Mouse (Mus musculus) limb, embryonic 14.5 days (tissue): ENCODE results near the gene Arid3b. TPM values are rescaled to one million over a fixed set of nuclear protein-coding genes. Genes with fewer than 3 reads are reported as not detected.

Experiments
- ATAC-seq: fragments of 200-750 bp; cut with Nextera tagmentation; 2 replicates; pipeline ENCODE4 v1.8.0; 2017; ENCODE audit warnings: low read depth, moderate number of reproducible peaks, moderate TSS enrichment; ENCODE audit not compliant: low FRiP score
- DNase-seq: peaks from one replicate; pipeline ENCODE4 v3.0.0-alpha.2; 2015; ENCODE audit warnings: low spot score
- H3K27ac ChIP-seq: fragments of 300-500 bp; sonication (generic); replicated peaks from 2 replicates; pipeline ENCODE4 v1.5.1; 2014; ENCODE audit warnings: low read depth, mild to moderate bottlenecking, low read length, moderate library complexity, mixed read lengths
- H3K27me3 ChIP-seq: fragments of 300-500 bp; sonication (generic); 2 replicates; pipeline ENCODE4 v1.6.1; 2014; ENCODE audit warnings: low read length, mixed read lengths; ENCODE audit not compliant: control insufficient read depth, insufficient read depth
- H3K36me3 ChIP-seq: fragments of 300-500 bp; sonication (generic); 2 replicates; pipeline ENCODE4 v1.6.1; 2014; ENCODE audit warnings: mild to moderate bottlenecking, low read length, moderate library complexity, mixed read lengths; ENCODE audit not compliant: control insufficient read depth, insufficient read depth
- H3K4me1 ChIP-seq: fragments of 300-500 bp; sonication (generic); 2 replicates; pipeline ENCODE4 v1.6.1; 2014; ENCODE audit warnings: antibody characterized with exemption, low read length, mixed read lengths; ENCODE audit not compliant: control insufficient read depth, insufficient read depth
- H3K4me2 ChIP-seq: fragments of 300-500 bp; sonication (generic); replicated peaks from 2 replicates; pipeline ENCODE4 v1.6.1; 2014; ENCODE audit warnings: low read depth, mild to moderate bottlenecking, low read length, moderate library complexity; ENCODE audit not compliant: severe bottlenecking
- H3K4me3 ChIP-seq: fragments of 300-500 bp; sonication (generic); replicated peaks from 2 replicates; pipeline ENCODE4 v1.5.1; 2014; ENCODE audit warnings: low read length
- H3K9ac ChIP-seq: fragments of 300-500 bp; sonication (generic); 2 replicates; pipeline ENCODE4 v1.6.1; 2014; ENCODE audit warnings: mild to moderate bottlenecking, low read depth, low read length, moderate library complexity; ENCODE audit not compliant: severe bottlenecking
- H3K9me3 ChIP-seq: fragments of 300-500 bp; sonication (generic); 2 replicates; pipeline ENCODE4 v1.6.1; 2016; ENCODE audit warnings: low read length; ENCODE audit not compliant: control insufficient read depth
- POLR2A ChIP-seq: fragments of 200-500 bp; IDR thresholded peaks from 2 replicates; pipeline ENCODE4 v1.8.0; 2012; ENCODE audit warnings: inconsistent platforms, mild to moderate bottlenecking, moderate library complexity, borderline replicate concordance; ENCODE audit not compliant: insufficient read depth, insufficient read length; ENCODE audit errors: extremely low read depth
- WGBS: fragments of 180-500 bp; shearing (Covaris S2); extraction: QIAGEN DNeasy Blood & Tissue Kit; methylation state at CpG from one replicate; pipeline ENCODE4 v1.1.7; 2014; 5-methylcytosine and 5-hydroxymethylcytosine counted together
- polyA plus RNA-seq, 2 experiments: library from polyadenylated mRNA; depleted of rRNA in 1 of 2; stranded (reverse) in 1 of 2; unstranded in 1 of 2; fragments of >200 nt; fragmentation: Nextera tagmentation in 1 of 2; extraction: Ambion mirVana in 1 of 2; gene quantifications; 2 replicates each; pipeline versions ENCODE4 v1.2.1 to v1.2.3; 2012 to 2014

Gene Arid3b
- polyA plus RNA-seq, 2 experiments = 2.9 to 6.6 TPM

DNA sequence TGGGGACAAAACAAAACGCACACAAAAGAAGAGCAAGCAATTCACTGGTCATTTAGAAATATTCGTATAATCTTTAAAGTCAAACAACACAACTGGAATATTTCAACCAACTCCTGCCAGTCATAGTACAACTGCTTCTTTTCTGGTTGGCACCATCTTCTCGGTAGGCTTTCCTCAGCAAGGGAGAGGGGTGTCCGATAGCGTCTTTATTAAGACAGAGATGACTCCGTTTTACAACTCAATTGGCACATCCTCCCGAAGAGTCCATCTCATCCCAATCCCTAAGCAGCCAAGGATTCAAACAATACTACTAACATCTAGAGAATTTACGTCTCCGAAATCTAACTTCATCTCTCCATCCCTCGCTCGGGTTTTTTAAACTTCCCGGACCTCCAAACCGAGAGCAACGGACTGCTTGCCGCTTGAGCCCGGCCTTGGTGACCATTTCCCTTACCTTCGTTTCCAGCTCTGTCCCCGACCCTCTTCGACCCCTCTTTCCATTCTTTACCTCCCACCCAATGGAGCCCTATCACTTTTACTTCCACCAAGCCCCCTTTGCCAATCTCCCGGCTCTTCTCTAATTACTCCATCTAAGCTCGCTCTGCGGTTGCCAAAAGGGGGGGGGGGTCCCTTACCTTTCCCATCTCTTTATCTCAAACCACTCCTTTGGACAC is 615 bp downstream of the Arid3b start:
- Histone ChIP-seq H3K4me1 (peaks cover 22% of the 10 kb centered on the region), H3K27me3 (no peaks in the 10 kb centered on the region), H3K4me3 (peak overlapping the region; percentile 81), H3K27ac (no peak overlapping the region), H3K9me3 (no peaks in the 10 kb centered on the region), H3K9ac (peak overlapping the region; percentile 65), H3K36me3 (peaks cover 3% of the 10 kb centered on the region; the same call in 1 of the 2 replicates), H3K4me2 (peak overlapping the region; percentile 93)
- no peak for TF ChIP-seq POLR2A
- ATAC-seq = no peak
- no peak for DNase-seq
- WGBS = 1% methylated on average over 22 of the region's 22 CpGs

DNA sequence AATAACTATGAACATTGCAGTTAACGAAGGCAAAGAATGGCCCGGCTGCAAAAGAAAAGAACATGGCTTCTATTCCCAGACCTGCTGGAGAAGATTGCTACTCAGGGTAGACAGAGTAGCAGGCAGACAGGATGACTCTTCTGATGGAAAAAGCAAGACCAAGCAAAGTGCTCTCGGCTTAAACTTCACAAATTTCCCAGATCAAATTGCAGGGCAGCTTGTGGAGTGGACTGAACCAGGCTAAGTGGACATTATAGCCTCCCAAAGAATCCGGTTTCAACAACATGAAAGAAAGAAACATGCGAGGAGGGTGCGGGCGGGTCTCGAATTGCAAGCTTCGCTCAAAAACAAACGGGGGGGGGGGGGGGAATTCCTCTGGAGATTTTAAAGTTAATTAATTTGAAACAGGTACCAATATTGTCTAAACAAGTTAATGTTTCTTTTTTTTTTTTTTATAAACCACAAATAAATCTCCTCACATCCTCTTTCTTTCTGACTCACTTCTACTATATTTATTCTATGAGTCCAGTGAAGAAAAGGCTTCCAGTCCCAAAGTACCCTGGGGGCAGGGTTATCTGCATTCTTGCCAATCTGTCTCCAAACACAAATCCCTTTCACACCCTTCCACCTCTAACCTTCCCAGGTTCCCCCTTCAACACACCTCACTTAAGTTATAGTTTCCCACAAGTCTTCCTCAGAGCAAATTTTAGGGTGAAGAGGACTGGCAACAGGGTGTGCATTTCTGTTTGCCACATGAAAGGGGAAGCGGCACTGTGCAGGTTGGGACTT is 1.8 kb downstream of the Arid3b start:
- no peak overlapping the region for H3K9ac ChIP-seq
- H3K4me3 ChIP-seq = no peak overlapping the region
- DNase-seq (no peak), ATAC-seq (no peak)
- peaks cover 3% of the 10 kb centered on the region; the same call in 1 of the 2 replicates for H3K36me3 ChIP-seq
- whole genome bisulfite sequencing = 15% methylated on average over 11 of the region's 11 CpGs
- H3K9me3 ChIP-seq = no peaks in the 10 kb centered on the region
- H3K27ac ChIP-seq = no peak overlapping the region
- H3K4me1 ChIP-seq = peaks cover 34% of the 10 kb centered on the region
- no peak overlapping the region for H3K4me2 ChIP-seq
- no peaks in the 10 kb centered on the region for H3K27me3 ChIP-seq
- TF ChIP-seq POLR2A = no peak

DNA sequence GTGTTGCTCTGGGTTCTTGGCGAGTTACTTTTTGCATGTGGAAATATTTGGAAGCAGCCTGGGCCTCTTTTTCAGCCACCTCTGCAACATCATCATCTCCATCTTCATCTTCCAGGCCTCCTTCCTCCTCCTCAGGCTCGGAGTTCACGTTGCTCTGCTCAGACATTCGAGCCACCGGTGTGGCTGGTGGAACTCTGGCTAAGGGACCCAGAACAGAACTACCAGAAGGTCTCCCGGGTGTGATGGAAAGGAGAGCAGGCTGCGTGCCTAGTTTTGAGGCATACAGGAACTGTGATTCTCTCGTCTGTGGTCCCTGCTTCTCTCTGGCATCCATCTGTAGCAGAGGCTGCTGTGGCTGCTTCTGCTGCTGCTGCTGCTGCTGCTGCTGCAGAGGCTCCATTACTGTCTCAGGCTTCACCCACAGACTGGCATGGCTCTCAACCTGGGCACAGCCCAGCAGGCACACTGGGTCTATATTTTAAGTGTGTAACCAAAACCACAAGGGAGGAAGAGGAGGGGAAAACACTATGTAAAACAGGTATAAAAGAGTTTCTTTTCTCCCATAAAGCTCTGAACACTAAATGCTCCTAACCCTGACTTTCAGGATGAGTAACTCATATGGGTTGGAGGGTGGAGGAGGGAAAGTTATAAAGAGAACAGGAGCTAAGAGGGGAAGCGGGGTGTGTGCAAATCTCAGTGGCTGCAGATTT is 2.7 kb downstream of the Arid3b start:
- H3K27ac ChIP-seq = no peak overlapping the region
- WGBS = 63% methylated on average over 9 of the region's 9 CpGs
- no peaks in the 10 kb centered on the region for H3K27me3 ChIP-seq
- H3K4me1 ChIP-seq = peaks cover 35% of the 10 kb centered on the region
- H3K9me3 ChIP-seq = no peaks in the 10 kb centered on the region
- no peak overlapping the region for H3K4me2 ChIP-seq
- H3K4me3 ChIP-seq = no peak overlapping the region
- no peak overlapping the region for H3K9ac ChIP-seq
- H3K36me3 ChIP-seq = peaks cover 3% of the 10 kb centered on the region; the same call in 1 of the 2 replicates
- TF ChIP-seq POLR2A = no peak
- ATAC-seq = no peak
- no peak for DNase-seq

DNA sequence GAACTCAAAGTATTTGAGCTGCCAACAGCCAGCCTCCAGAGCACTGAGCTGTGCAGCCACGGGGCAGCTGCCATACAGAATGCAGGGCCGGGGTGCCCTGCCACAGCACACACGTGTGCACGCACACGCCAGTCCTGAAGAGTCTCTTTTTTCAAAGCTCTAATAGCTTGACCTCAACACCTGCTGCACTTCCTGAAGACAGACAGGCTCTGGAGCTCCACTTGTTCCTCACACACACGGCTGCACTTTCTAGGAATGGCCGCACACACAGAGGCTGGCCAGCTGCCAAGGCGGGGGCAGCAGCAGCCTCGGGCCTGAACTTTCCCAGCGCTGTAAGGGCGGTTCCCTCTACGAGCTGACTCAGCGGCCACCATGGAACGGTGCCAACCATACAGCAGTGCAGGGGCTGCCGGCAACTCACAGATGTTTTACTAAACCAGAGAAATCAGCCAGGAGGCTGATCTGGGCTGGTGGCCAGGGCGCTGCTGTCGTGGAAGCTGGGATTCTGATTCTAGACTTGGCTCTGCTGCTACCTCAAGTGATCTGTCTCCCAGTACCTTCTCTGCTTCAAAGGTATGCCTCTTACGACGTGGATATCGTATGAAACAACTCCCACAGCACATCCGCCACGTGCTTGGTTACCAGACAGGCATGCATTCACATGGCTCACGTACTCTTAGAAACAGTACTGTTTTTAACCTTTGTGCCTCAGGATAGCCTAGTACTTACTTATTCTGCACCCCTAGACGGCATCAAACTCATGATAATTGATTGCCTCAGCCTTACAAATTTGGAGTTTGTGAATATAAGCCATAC is 5.1 kb downstream of the Arid3b start:
- DNase-seq (peak; percentile 99), ATAC-seq (peak; percentile 96)
- Histone ChIP-seq H3K4me1 (peaks cover 29% of the 10 kb centered on the region), H3K9ac (no peak overlapping the region), H3K27ac (no peak overlapping the region), H3K4me2 (peak overlapping the region; percentile 43), H3K9me3 (no peaks in the 10 kb centered on the region), H3K36me3 (peaks cover 3% of the 10 kb centered on the region; the same call in 1 of the 2 replicates), H3K27me3 (no peaks in the 10 kb centered on the region), H3K4me3 (peak overlapping the region; percentile 10; the same call in 1 of the 2 replicates)
- 3% methylated on average over 24 of the region's 24 CpGs for WGBS
- no peak for TF ChIP-seq POLR2A
